Mouse (Mus musculus): Measurements from ENCODE around the gene Zfp11. TPM values are rescaled to one million over a fixed set of nuclear protein-coding genes. Genes with fewer than 3 reads are reported as not detected.

The Zfp11 gene
- polyA plus RNA-seq (2021; fragmentation: Nextera tagmentation) = 2.4 and 3.2 TPM in 2 replicates
- long read RNA-seq, experiment 1, transcript Zfp11-201 (3 exons, 3,929 nt) = major isoform, 11 of 13 reads
- long read RNA-seq, experiment 1, partial matches to known transcripts = 1 of 13 reads
- long read RNA-seq, experiment 1, other reads (novel, unspliced or antisense) = 1 of 13 reads
- long read RNA-seq, experiment 2, partial matches to known transcripts = 0 of 4 reads
- long read RNA-seq, experiment 2, other reads (novel, unspliced or antisense) = 3 of 4 reads

DNA sequence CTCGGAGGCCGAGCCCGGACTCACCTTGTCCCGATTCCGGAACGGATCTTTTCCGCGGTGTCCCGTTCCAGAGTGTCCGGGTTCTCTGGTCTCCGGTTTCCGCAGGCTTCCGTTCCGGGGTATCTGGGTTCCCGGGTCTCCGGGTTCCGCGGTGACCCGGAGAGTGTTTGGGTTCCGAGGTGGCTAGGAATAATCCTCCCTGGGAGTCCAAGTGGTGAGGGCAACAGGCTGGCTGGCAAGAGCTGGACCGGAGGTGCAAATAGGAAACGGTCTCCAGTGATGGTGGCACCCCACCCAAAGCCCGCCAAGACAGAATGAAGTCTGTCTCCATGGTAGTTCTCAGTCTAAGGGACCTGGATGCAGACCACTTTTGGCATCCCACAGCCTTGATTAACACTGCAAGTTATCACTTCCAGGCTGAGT is at the start of gene Zfp11:
TSS of gene Zfp11 (minus strand) at position 64 of the 423 bp plus-strand sequence.

DNA sequence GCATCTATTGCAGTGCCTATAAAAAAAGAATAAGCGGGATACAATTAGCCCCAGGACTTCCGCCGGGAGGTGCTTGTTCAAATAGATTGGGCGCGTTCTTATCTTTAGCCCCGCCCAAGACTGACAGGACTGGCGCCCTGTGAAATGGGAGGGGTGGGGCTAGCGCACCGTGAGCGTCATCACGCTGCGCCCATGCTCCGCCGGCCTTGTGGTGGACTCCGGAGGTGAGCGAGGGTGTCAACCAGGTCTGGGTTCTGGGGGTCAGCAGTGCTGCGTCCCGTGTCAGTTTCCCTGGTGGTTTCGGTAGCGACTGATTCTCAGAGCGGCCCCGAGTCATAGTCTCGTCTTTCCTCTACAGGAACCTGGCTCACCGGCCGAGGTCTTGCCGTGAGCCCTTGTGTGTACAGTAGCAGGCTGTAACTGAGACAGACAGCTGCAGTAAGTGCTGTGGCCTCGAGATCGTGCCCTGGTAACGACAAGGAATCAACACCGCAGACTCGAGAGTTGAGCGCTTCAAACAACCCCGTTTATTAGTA is 45.5 kb upstream of the Zfp11 start, which contains the start of gene Mrps17:
TSS of gene Mrps17 (plus strand) at position 172 of the 536 bp plus-strand sequence.

DNA sequence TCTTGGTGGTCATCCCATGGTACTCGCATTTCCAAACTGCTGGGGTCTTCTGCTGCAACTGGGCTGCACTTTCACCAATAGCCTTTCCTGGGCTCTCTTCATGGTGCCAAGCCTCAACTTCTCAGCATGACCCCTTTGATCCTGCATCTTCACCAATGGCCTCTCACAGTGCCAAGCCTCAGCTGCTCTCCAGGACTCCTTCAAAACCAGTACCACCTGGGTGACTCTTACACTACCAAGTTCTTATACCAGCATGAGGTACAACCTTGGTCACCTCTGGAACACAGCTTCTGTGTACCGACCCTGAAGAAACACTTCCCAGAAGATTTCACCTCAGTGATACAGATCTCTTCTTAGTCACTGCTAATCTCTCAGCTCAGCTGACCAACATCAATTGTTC is 38.5 kb upstream of the Zfp11 start, which contains the start of gene Sept14:
TSS of gene Sept14 (minus strand) at position 101 of the 400 bp plus-strand sequence.

Other genes with a start within 250 kb of the Zfp11 start
- 13.0 and 15.9 TPM in 2 replicates for gene Sfswap, start 168.9 kb downstream of the Zfp11 start, polyA plus RNA-seq (2021; fragmentation: Nextera tagmentation)
- gene Mmp17, start 85.9 kb downstream of the Zfp11 start, polyA plus RNA-seq (2021; fragmentation: Nextera tagmentation) = 10.1 and 31.1 TPM in 2 replicates
- not detected in 2 replicates for gene Sept14, start 38.4 kb upstream of the Zfp11 start, polyA plus RNA-seq (2021; fragmentation: Nextera tagmentation)
- 204 and 231 TPM in 2 replicates for gene Mrps17, start 45.4 kb upstream of the Zfp11 start, polyA plus RNA-seq (2021; fragmentation: Nextera tagmentation)
- 131 and 208 TPM in 2 replicates for gene Nipsnap2, start 55.0 kb upstream of the Zfp11 start, polyA plus RNA-seq (2021; fragmentation: Nextera tagmentation)
- 45.5 and 53.7 TPM in 2 replicates for gene Psph, start 117.3 kb upstream of the Zfp11 start, polyA plus RNA-seq (2021; fragmentation: Nextera tagmentation)
- gene Sumf2, start 176.9 kb upstream of the Zfp11 start, polyA plus RNA-seq (2021; fragmentation: Nextera tagmentation) = 16.8 and 18.7 TPM in 2 replicates
- gene Chchd2, start 217.4 kb upstream of the Zfp11 start, polyA plus RNA-seq (2021; fragmentation: Nextera tagmentation) = 1,881 and 1,919 TPM in 2 replicates
- gene Zbed5, start 225.6 kb upstream of the Zfp11 start, polyA plus RNA-seq (2021; fragmentation: Nextera tagmentation) = 7.2 and 7.8 TPM in 2 replicates
- gene Phkg1, start 228.4 kb upstream of the Zfp11 start, polyA plus RNA-seq (2021; fragmentation: Nextera tagmentation) = 7.8 and 12.4 TPM in 2 replicates
- gene Nupr1l, start 238.4 kb upstream of the Zfp11 start, polyA plus RNA-seq (2021; fragmentation: Nextera tagmentation) = 3.8 and 5.2 TPM in 2 replicates